Mouse (Mus musculus) CH12.LX (cell line): ENCODE measurements around the gene Ttn. TPM values are rescaled to one million over a fixed set of nuclear protein-coding genes. Genes with fewer than 3 reads are reported as not detected.

Source experiments
- DNase-seq: peaks from one replicate; pipeline ENCODE4 v3.0.0-alpha.2; 2013; ENCODE audit errors: extremely low read depth
- H3K27ac ChIP-seq: 2 replicates; pipeline ENCODE4 v1.5.1; 2012; ENCODE audit warnings: low read depth, mild to moderate bottlenecking, control low read depth, moderate library complexity; ENCODE audit not compliant: insufficient read depth
- H3K27me3 ChIP-seq: replicated peaks from 2 replicates; pipeline ENCODE3; 2012; ENCODE audit warnings: inconsistent platforms
- H3K36me3 ChIP-seq, 2 experiments: replicated peaks in 1 of 2; 2 replicates each; pipeline versions ENCODE3 to v1.6.1; 2012; ENCODE audit warnings: inconsistent platforms in 1 of 2, low read length in 1 of 2, mild to moderate bottlenecking in 1 of 2, mixed read lengths in 1 of 2, moderate library complexity in 1 of 2; ENCODE audit not compliant: control insufficient read depth in 1 of 2, insufficient read depth in 1 of 2
- H3K4me1 ChIP-seq, 2 experiments: 2 replicates each; pipeline ENCODE4 v1.6.1; 2012; ENCODE audit warnings: inconsistent platforms in 1 of 2, moderate library complexity in 1 of 2; ENCODE audit not compliant: insufficient read depth in 2 of 2, control insufficient read depth in 1 of 2
- H3K4me2 ChIP-seq: 2 replicates; pipeline ENCODE4 v1.6.1; 2012; ENCODE audit warnings: low read depth, mild to moderate bottlenecking, control low read depth; ENCODE audit not compliant: poor library complexity, insufficient read depth, severe bottlenecking
- H3K4me3 ChIP-seq, 3 experiments: fragments of 150-350 bp in 1 of 3; sonication (generic) in 1 of 3; replicated peaks in 1 of 3; 2 replicates each; pipeline versions ENCODE3 to v1.5.1; 2011 to 2012; ENCODE audit warnings: low read depth in 2 of 3, low read length in 2 of 3, mild to moderate bottlenecking in 2 of 3, moderate library complexity in 2 of 3, control low read depth in 1 of 3, improper control_type of control experiment in 1 of 3, inconsistent platforms in 1 of 3, mixed read lengths in 1 of 3; ENCODE audit not compliant: poor library complexity in 1 of 3
- H3K79me2 ChIP-seq: replicated peaks from 2 replicates; pipeline ENCODE4 v1.6.1; 2012; ENCODE audit warnings: mild to moderate bottlenecking, moderate library complexity; ENCODE audit not compliant: control insufficient read depth, poor library complexity, insufficient read depth, severe bottlenecking; ENCODE audit errors: extremely low read depth
- H3K9ac ChIP-seq: 2 replicates; pipeline ENCODE4 v1.6.1; 2012; ENCODE audit warnings: low read depth, mild to moderate bottlenecking, control low read depth, moderate library complexity; ENCODE audit not compliant: insufficient read depth
- H3K9me3 ChIP-seq: replicated peaks from 2 replicates; pipeline ENCODE3; 2012; ENCODE audit warnings: low read length, inconsistent platforms, mixed read lengths
- BHLHE40 ChIP-seq: IDR thresholded peaks from 2 replicates; pipeline ENCODE4 v1.6.1; 2011; ENCODE audit warnings: mild to moderate bottlenecking, low read depth, low read length, improper control_type of control experiment
- CHD2 ChIP-seq: IDR thresholded peaks from 2 replicates; pipeline ENCODE4 v1.6.1; 2011; ENCODE audit warnings: low read length, improper control_type of control experiment
- CTCF ChIP-seq, 2 experiments: IDR thresholded peaks in 1 of 2; conservative IDR thresholded peaks in 1 of 2; 2 replicates each; pipeline ENCODE4 v1.5.1; 2011 to 2012; ENCODE audit warnings: low read depth in 2 of 2, low read length in 2 of 2, improper control_type of control experiment in 1 of 2, inconsistent platforms in 1 of 2, mild to moderate bottlenecking in 1 of 2, moderate library complexity in 1 of 2
- E2F4 ChIP-seq: IDR thresholded peaks from 2 replicates; pipeline ENCODE4 v1.6.1; 2011; ENCODE audit warnings: low read depth, low read length, improper control_type of control experiment; ENCODE audit not compliant: insufficient replicate concordance
- ELF1 ChIP-seq: IDR thresholded peaks from 2 replicates; pipeline ENCODE4 v1.6.1; 2014; ENCODE audit warnings: low read depth, mild to moderate bottlenecking, inconsistent platforms, low read length, improper control_type of control experiment
- EP300 ChIP-seq: IDR thresholded peaks from 2 replicates; pipeline ENCODE4 v1.6.1; 2011; ENCODE audit warnings: low read length, improper control_type of control experiment
- GABPA ChIP-seq: IDR thresholded peaks from 2 replicates; pipeline ENCODE4 v1.6.1; 2012; ENCODE audit warnings: low read depth, low read length, improper control_type of control experiment, inconsistent platforms; ENCODE audit not compliant: insufficient replicate concordance
- HCFC1 ChIP-seq: IDR thresholded peaks from 2 replicates; pipeline ENCODE4 v1.6.1; 2012; ENCODE audit warnings: low read depth, mild to moderate bottlenecking, inconsistent platforms, low read length, improper control_type of control experiment
- JUN ChIP-seq: IDR thresholded peaks from 2 replicates; pipeline ENCODE4 v1.6.1; 2011; ENCODE audit warnings: low read depth, mild to moderate bottlenecking, low read length, improper control_type of control experiment, moderate library complexity; ENCODE audit not compliant: insufficient read depth
- KAT2A ChIP-seq: IDR thresholded peaks from 2 replicates; pipeline ENCODE4 v1.6.1; 2012; ENCODE audit warnings: low read length, improper control_type of control experiment, inconsistent platforms; ENCODE audit not compliant: insufficient replicate concordance
- MAFK ChIP-seq: IDR thresholded peaks from 2 replicates; pipeline ENCODE4 v1.6.1; 2011; ENCODE audit warnings: low read length, improper control_type of control experiment; ENCODE audit not compliant: insufficient replicate concordance
- MAX ChIP-seq: IDR thresholded peaks from 2 replicates; pipeline ENCODE4 v1.6.1; 2011; ENCODE audit warnings: low read length, improper control_type of control experiment
- MAZ ChIP-seq: IDR thresholded peaks from 2 replicates; pipeline ENCODE4 v1.6.1; 2012; ENCODE audit warnings: low read depth, mild to moderate bottlenecking, inconsistent platforms, low read length, improper control_type of control experiment, moderate library complexity
- MEF2A ChIP-seq: IDR thresholded peaks from 2 replicates; pipeline ENCODE4 v1.6.1; 2014; ENCODE audit warnings: low read depth, mild to moderate bottlenecking, inconsistent platforms, low read length, improper control_type of control experiment, borderline replicate concordance
- MXI1 ChIP-seq: IDR thresholded peaks from 2 replicates; pipeline ENCODE4 v1.6.1; 2011; ENCODE audit warnings: mild to moderate bottlenecking, low read depth, low read length, improper control_type of control experiment
- MYC ChIP-seq: IDR thresholded peaks from 2 replicates; pipeline ENCODE4 v1.6.1; 2011; ENCODE audit warnings: low read depth, mild to moderate bottlenecking, improper control_type of control experiment, low read length
- NELFE ChIP-seq: IDR thresholded peaks from 2 replicates; pipeline ENCODE4 v1.6.1; 2011; ENCODE audit warnings: low read depth, low read length, improper control_type of control experiment
- NRF1 ChIP-seq: IDR thresholded peaks from 2 replicates; pipeline ENCODE4 v1.6.1; 2014; ENCODE audit warnings: low read depth, mild to moderate bottlenecking, inconsistent platforms, low read length, improper control_type of control experiment, moderate library complexity
- PAX5 ChIP-seq: IDR thresholded peaks from 2 replicates; pipeline ENCODE4 v1.6.1; 2012; ENCODE audit warnings: low read length, inconsistent platforms, mixed read lengths
- POLR2A ChIP-seq: IDR thresholded peaks from 2 replicates; pipeline ENCODE4 v1.6.1; 2011; ENCODE audit warnings: low read depth, mild to moderate bottlenecking, improper control_type of control experiment, low read length
- RAD21 ChIP-seq: IDR thresholded peaks from 2 replicates; pipeline ENCODE4 v1.6.1; 2011; ENCODE audit warnings: low read depth, mild to moderate bottlenecking, low read length, improper control_type of control experiment, moderate library complexity
- RCOR1 ChIP-seq: conservative IDR thresholded peaks from 2 replicates; pipeline ENCODE4 v1.6.1; 2012; ENCODE audit warnings: low read depth, mild to moderate bottlenecking, inconsistent platforms, low read length, improper control_type of control experiment
- SIN3A ChIP-seq: IDR thresholded peaks from 2 replicates; pipeline ENCODE4 v1.6.1; 2012; ENCODE audit warnings: low read length, improper control_type of control experiment, inconsistent platforms
- SMC3 ChIP-seq: IDR thresholded peaks from 2 replicates; pipeline ENCODE4 v1.6.1; 2011; ENCODE audit warnings: low read depth, low read length, improper control_type of control experiment
- TBP ChIP-seq: conservative IDR thresholded peaks from 2 replicates; pipeline ENCODE4 v1.6.1; 2011; ENCODE audit warnings: low read depth, low read length, improper control_type of control experiment
- TCF12 ChIP-seq: IDR thresholded peaks from 2 replicates; pipeline ENCODE4 v1.6.1; 2014; ENCODE audit warnings: low read depth, mild to moderate bottlenecking, inconsistent platforms, low read length, improper control_type of control experiment
- USF1 ChIP-seq: IDR thresholded peaks from 2 replicates; pipeline ENCODE4 v1.6.1; 2014; ENCODE audit warnings: low read depth, mild to moderate bottlenecking, inconsistent platforms, low read length, improper control_type of control experiment
- USF2 ChIP-seq: conservative IDR thresholded peaks from 2 replicates; pipeline ENCODE4 v1.6.1; 2011; ENCODE audit warnings: low read depth, low read length, improper control_type of control experiment
- ZC3H11A ChIP-seq: IDR thresholded peaks from 2 replicates; pipeline ENCODE4 v1.6.1; 2012; ENCODE audit warnings: low read depth, mild to moderate bottlenecking, inconsistent platforms, low read length, improper control_type of control experiment
- ZKSCAN1 ChIP-seq: IDR thresholded peaks from 2 replicates; pipeline ENCODE4 v1.6.1; 2012; ENCODE audit warnings: low read depth, inconsistent platforms, low read length, improper control_type of control experiment, borderline replicate concordance
- ZMIZ1 ChIP-seq: IDR thresholded peaks from 2 replicates; pipeline ENCODE4 v1.6.1; 2012; ENCODE audit warnings: low read depth, mild to moderate bottlenecking, inconsistent platforms, low read length, improper control_type of control experiment
- dilution Hi-C: fragments of 300-500 bp; cut with MboI; formaldehyde crosslinking; loops from 2 replicates; pipeline ENCODE4 v1.14.3; 2020; ENCODE audit warnings: low sequenced_read_pairs; ENCODE audit not compliant: extremely low pct_unique_long_range_greater_than_20kb, extremely low pct_ligation_motif_present
- in situ Hi-C: fragments of 300-500 bp; cut with MboI; formaldehyde crosslinking; loops from 3 replicates; pipeline ENCODE4 v1.14.3; 2019; ENCODE audit warnings: low sequenced_read_pairs, low pct_ligation_motif_present, low pct_unique_long_range_greater_than_20kb, mixed read lengths
- polyA plus RNA-seq: library from polyadenylated mRNA; unstranded; fragments of >175 nt; gene quantifications from 2 replicates; pipeline ENCODE4 v1.2.1, GENCODE M21; 2012; ENCODE audit warnings: low read depth; ENCODE audit not compliant: insufficient read length
- total RNA-seq, 2 experiments: library from RNA; depleted of rRNA; stranded (reverse); fragments of 300-350 nt in 1 of 2; fragments of >200 nt in 1 of 2; gene quantifications; 2 replicates each; pipeline ENCODE4 v1.2.3; 2012 to 2014

Gene Ttn
- total and polyA plus RNA-seq, 3 experiments, result 0.23 to 4.2 (median 0.60) TPM

GRCm38 (mm10) chr2:76980146-76980545, 2.2 kb downstream of the Ttn start:
- peaks cover 0 to 4% of the 10 kb centered on the region in 2 experiments; a peak in 2 of 4 replicates for H3K4me1 ChIP-seq
- no peak overlapping the region for H3K27ac ChIP-seq
- H3K4me2 ChIP-seq, result peak overlapping the region; percentile 85; the same call in 1 of the 2 replicates
- dilution Hi-C loops, result no loop called here
- H3K36me3 ChIP-seq, result no peaks in the 10 kb centered on the region
- peak overlapping the region in 2 of 3 experiments; percentile 24 to 31 for H3K4me3 ChIP-seq
- no peaks in the 10 kb centered on the region for H3K27me3 ChIP-seq
- H3K9ac ChIP-seq, result peak overlapping the region; percentile 36; the same call in 1 of the 2 replicates
- no peaks in the 10 kb centered on the region for H3K79me2 ChIP-seq
- TF ChIP-seq BHLHE40, result peak; percentile 3
- TF ChIP-seq SIN3A, result no peak
- TF ChIP-seq GABPA, result no peak
- no peak for TF ChIP-seq ZMIZ1
- no peak for TF ChIP-seq ZC3H11A
- TF ChIP-seq RCOR1, result no peak
- no peak for TF ChIP-seq EP300
- TF ChIP-seq MAZ, result peak; percentile 91
- TF ChIP-seq MAFK, result no peak
- no peak for TF ChIP-seq USF2
- TF ChIP-seq ZKSCAN1, result no peak
- TF ChIP-seq E2F4, result no peak
- no peak for TF ChIP-seq KAT2A
- TF ChIP-seq TBP, result no peak
- no peak for TF ChIP-seq NELFE
- TF ChIP-seq CTCF (conservative IDR thresholded peaks at IDR 0.05 in 1 of 2, IDR thresholded peaks at IDR 0.05 in 1 of 2; ENCODE audit: low read depth in 2 of 2, low read length in 2 of 2), result peak; percentile 71 to 77
- no peak; the same call in 1 of the 2 replicates for TF ChIP-seq CHD2
- no peak for TF ChIP-seq JUN
- TF ChIP-seq USF1, result no peak
- TF ChIP-seq NRF1, result no peak
- no peak for TF ChIP-seq MYC
- peak; percentile 52 for TF ChIP-seq RAD21
- no peak for TF ChIP-seq MEF2A
- TF ChIP-seq POLR2A, result no peak
- no peak for TF ChIP-seq PAX5
- no peak for TF ChIP-seq MXI1
- TF ChIP-seq SMC3, result peak; percentile 52
- TF ChIP-seq ELF1, result no peak
- TF ChIP-seq TCF12, result no peak
- no peak for TF ChIP-seq HCFC1
- TF ChIP-seq MAX, result no peak
- in situ Hi-C loops, result no loop called here
- peak; percentile 69 for DNase-seq
- no peaks in the 10 kb centered on the region for H3K9me3 ChIP-seq
